Mouse (Mus musculus) cerebellum, postnatal 36 days (tissue): Measurements from ENCODE around the gene Smyd3.

Experiments used
- DNase-seq, 2 experiments: peaks; one replicate each; pipeline ENCODE4 v3.0.0; 2021 to 2022; ENCODE audit warnings: mixed read lengths in 2 of 2

Gene Smyd3

DNA sequence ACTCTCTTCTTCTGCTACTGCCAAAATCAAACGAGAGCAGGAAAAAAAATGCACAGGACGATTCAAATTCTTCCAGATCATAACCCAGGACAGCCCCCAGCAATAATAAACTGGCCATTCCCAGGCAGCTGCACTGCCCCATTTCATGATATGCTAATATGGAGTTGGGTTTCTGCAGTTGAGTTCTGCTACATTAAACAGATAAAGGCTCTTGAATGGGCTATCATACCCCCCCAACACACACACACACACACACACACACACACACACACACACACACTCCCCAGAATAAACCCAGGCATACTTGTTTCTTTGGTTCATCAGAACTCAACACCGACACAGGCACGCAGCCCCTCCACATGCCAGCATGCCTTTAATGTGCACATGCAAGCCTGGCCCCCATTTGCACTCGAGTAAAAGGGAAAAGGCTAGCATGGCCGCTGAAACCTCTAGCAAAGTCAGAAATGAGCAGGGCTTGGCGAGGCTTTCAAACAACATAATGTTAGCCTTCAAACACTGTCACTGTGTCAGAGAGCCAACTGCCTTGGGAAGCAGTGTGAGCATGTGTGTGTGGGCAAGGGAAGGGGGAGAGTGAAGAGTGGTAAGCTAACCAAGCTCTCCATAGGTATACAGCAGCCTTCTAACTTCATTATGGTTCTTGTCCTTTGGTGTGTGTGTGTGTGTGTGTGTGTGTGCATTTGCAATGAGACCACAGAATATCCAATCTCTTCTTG is 513.5 kb downstream of the Smyd3 start:
- no peak for DNase-seq

DNA sequence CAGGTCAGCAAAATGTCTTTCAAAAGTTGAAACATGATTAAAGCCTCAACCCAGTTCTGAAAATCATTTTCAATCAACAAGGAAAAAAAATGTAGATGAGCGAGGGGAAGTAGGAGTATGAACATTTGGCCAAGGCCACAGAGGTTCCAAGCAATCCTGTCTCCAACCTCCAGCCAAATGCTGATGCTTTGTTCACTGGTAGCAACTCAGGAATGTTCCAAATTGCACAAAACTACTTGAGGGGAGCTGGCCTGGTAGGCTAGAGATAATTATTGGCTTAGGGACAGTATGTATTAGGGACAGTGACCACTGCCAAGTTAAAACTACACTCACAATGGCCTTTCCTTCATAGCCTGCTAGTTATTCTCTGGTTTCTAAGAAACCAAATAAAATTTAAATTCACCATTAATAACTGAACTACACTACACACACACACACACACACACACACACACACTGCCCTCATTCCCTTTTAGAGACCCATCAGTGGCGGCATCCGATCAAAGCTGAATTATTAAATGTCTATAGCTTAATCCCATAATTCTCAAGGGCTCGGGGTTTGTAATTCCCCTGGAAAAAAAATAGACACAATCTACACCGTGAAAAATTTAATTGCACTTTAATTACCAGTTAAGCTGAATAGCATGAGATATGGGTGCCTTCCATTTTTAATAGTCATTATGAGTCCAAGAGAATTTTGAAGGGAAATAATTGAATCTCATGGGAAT is 514.3 kb downstream of the Smyd3 start:
- no peak for DNase-seq

DNA sequence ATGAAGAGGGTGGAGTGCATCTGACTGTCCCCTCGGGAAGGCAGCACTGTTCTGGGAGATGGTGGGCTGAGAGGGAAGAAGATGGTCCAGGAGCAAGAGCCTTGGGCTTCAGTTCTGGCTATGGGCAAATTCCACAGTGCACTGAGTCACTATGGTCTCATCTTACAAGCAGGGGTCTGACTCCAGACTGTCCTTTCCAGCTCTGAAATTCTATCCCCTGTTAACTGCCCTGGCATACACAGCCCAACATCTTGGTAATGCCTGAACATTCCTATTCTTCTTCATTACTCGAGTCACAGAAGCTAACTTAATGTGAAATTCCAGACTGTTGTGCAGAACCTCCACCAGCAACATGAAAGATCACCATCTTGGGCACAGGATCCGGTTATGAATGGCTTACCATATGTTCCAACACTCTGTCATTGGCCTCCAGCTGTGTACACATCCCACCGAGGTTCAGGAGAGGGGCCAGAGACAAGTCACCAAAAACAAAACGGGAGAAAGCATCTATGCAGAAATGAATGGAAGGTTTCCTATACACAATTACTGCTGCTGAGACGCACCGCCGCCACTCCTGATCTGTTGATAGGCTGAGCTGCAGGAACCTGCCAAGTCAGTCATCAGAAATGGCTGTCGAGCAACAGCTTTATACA is 517.8 kb downstream of the Smyd3 start:
- no peak for DNase-seq

DNA sequence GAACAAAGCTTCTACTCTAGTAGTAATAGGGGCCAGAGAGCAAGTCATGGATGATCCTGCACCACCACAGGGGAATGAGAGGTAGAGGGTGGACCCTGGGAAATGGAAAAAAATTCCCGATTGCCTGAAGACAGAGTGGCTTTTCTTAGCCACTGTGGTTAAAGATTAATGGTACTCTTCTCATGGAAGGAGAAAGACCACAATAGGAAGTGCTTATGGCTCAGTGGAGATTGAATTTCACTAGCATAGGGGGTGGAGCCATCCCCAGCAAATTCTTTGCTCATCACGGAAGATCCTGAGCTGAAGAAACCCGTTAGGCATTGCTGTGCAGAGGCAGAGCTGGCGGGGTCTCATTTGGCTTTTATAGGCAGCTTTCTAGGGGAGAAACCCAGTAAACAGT is 520.0 kb downstream of the Smyd3 start:
- DNase-seq, result no peak

DNA sequence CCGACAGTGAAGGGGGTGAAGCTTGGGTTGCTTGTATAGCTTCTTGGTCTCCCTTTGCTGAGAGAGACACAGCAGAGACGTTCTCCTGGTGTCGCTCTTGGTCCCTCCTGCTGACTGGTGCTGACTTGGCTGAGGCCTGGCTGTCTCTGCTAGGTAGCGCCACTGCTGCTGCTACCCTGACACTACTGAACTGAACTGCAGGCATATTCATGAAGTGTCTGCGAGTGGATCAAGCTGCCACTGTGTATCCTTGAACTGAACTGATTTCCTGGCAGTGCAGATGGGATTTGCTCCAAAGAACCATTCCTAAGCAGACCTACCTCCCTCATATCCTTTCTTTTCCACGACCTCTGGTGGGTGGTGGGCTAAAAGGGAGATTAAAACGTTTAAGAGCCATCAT is 523.6 kb downstream of the Smyd3 start:
- no peak for DNase-seq

DNA sequence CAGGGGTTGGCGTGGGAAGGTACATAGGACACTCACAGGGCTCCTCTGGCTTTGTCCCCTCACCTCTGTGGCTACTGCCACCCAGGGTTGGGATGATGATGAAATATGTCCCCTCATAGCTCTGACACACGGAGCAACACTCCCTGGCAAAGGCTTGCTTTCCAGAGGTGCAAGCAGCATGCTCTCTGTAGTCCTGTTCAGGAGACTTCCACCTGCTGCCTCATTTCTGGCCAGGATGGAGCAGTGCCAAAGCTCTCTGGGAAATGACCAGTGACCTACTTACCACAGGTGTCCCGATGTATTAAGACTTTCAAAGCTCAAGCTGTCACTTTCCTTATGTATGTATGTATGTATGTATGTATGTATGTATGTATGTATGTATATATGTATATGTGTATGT is 525.3 kb downstream of the Smyd3 start:
- DNase-seq, result peak; percentile 89 to 90

DNA sequence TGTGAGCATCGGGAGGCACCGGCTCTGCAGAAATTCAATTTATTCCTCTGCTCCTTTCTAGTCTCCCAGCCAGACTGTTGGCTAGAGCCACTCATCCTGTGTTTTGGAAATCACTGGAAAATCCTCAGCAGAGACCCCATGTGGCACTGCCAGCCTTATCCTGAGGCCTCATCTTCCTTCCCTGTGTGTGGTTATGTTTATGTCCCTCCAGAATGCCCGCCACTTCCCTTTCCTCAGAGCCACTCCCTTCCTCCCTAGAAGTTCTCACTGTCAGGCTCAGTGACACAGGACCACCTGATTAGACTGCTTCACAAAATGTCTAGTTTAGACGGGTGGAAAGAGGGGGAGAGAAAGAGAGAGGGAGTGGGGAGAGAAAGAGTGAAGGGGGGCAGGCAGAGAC is 526.4 kb downstream of the Smyd3 start:
- DNase-seq, result no peak

DNA sequence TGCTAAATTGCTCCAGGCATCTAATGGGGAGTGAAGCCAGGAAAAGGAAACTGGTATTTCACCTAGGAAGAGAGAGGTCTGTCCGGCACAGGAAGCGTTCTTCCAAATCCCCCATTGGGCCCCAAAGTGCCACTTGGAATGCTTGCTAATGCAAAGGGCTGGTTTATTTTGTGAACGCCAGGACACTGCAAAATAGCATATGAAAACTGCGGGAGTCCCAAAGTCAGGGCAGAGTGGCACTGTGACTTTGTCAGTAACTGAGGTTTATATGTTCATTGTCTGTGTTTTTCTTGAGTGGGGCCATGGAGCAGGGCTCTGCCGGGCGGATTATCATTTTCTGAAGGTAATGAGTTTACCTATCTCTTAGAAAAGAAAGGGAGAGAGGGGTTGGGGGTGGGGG is 526.8 kb downstream of the Smyd3 start:
- DNase-seq, result peak; percentile 42 to 56

DNA sequence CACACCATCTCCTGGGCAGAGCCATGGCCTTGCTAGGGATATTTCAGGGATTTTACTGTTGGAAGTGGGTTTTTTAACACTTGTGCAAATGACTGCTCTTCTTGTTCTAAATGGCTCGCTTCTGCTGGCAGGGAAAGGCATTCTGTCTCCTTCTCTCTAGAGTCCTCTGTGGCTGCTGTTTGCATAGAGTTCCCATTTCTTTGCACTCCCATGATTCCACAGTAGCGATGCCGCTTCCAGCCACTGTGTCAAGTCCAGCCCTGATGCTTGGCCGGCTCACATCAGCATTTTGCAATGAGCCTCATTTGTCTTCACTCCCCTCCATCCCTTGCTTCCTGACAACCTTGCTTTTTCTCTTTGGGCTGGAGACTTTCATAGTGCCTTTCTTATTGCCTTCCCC is 528.4 kb downstream of the Smyd3 start:
- no peak for DNase-seq

DNA sequence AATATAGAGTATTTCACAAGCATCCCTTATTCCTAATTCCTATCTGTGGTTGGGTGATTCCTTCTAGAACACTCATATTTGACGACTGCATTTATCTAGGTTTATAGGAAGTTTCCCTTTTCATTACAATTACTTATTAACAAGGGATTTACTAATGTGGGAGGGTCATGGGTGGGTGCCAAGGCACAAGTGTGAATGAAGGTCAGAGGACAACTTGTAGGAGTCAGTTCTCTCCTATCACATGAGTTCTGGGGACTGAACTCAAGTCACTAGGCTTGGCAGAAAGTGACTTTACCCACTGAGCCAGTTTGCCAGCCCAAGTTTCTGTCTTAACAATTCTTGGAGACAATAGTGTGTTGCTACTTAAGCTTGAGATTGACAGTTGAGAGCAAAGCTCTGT is 529.7 kb downstream of the Smyd3 start:
- no peak for DNase-seq

DNA sequence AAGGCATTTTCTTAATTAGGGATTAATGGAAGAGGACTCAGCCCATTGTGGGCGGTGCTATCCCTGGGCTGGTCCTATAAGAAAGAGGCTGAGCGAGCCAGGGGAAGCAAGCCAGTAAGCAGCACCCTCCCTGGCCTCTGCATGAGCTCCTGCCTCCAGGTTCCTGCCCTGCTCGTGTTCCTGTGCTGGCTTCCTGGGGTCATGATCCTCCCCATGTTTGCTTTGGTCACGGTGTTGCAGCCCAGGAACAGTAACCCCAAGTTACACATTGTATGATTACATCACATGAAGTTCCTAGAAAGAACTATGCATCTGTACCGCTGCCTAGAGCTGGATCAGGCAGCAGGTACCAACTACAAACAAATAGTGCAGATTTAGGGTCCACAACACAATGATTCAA is 536.2 kb downstream of the Smyd3 start:
- no peak for DNase-seq

DNA sequence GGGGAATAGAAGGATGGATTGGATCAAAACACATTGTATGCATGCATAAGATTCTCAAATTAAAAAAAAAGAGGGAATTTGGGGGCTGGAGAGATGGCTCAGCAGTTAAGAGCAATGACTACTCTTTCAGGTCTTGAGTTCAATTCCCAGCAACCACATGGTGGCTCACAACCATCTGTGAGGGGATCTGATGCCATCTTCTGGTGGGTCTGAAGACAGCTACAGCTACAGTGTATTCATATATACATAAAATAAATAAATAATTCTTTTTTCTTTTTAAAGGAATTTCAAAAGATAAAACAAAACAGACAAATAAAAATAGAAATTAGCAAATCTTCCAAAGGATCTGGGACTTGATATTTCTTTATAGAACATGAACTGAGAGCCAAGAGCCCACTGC is 537.7 kb downstream of the Smyd3 start:
- DNase-seq, result no peak

DNA sequence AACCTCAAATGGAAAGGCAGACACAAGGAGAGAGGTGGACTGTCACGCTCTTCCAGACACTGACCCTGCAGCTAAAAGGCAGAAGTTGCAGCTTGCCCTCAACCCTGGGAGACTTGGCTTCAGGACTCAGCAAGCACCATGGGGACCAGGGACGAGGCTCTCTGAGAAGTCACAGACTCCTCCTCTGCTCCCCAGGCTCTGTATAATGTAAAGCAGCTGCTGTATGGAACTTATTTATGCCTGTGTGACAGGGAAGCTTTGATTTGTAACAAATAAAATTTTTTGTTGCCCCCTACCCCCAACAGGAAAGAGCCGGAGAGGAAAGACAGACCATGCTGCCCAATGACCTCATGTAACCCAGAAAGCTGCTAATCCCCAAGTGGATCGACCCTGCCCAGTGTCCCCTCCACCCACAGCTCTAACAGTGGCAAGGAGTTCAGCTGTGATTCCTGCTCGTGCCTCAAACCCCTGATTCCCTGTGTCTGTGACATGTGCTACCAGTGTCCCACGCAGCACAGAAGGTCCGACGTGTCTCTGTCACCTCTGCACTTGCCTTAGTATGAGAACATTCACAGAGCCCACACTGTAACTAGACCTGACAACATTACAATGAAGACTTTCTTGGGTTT is 539.1 kb downstream of the Smyd3 start:
- no peak for DNase-seq

DNA sequence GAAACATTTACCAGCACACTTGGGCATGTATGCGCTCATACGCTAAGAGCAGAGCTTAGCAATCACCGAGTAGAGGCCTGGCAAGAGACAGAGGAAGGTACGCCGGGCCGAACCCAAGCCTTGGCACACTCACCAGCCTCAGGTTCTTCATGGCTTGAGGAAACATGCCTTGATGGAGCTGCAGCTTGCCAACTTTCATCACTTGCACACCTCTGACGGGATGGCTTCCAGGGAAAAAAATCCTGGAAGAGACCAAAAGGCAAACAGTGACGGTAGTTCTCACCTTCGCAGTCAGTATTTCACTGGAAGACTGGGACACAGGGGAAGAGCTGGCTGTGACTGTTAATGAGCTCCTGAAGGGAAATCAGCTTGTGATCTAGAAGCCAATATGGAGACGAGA is 545.8 kb downstream of the Smyd3 start:
- DNase-seq, result peak in 1 of 2 experiments; percentile 39

DNA sequence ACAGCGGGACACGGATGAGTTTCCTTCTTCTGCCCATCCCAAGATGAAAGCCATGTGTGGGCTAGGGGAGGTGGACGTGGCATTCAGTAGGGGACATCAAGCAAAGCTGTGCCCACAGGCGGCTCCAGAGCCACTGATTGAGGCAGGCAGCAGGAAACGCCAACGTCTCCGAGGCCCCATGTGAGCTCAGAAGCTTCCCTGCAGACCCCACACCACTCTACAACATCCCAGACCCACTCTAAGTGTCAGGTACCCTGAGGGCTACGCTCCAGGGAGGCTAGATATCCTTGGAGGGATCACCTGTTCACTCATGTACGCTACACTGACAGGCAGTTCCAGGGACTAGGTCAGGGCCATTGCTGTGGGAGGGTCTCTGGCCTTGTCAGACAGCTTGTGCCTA is 556.2 kb downstream of the Smyd3 start:
- DNase-seq, result no peak

DNA sequence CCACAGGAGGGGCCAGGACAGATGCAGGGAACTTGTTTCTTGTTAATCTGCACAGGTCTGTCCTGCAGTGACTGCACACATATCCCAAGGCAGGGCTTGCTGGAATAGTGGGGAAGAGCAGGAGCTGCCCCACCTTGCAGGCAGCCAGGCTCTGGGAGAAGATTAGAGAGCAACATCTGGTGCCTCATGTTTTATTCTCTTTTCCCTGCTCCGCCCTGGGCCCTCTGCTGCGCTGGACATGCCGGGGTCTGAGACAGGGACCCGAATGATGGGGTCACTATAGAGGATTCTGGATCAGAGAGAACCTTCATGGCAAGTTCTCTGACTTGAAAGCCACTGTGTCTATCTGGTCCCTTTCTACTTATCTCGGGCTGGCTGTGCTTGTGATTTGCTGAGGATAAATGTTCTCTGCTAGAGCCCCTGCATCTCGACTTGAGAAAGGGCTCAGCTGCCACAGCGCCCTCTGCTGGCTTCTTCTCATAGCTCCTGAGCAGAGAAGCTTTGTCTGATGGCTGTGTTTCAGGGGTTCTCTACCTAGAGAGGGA is 557.8 kb downstream of the Smyd3 start:
- peak; percentile 90 to 91 for DNase-seq

DNA sequence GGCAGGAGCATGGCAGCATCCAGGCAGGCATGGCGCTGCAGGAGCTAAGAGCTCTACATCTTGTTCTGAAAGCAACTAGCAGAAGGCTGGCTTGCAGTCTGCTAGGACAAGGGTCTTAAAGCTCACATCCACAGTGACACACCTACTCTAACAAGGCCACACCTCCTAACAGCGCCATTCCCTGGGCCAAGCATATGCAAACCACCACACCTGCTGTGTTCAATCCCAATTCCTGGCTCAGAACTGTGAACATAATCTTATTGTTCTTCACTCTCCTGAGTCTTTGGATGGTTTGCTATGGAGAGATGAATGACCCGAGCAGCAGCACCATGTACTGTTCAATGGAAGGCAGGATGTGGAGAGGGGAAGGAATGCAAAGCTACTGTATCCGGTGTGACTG is 559.2 kb downstream of the Smyd3 start:
- no peak for DNase-seq

DNA sequence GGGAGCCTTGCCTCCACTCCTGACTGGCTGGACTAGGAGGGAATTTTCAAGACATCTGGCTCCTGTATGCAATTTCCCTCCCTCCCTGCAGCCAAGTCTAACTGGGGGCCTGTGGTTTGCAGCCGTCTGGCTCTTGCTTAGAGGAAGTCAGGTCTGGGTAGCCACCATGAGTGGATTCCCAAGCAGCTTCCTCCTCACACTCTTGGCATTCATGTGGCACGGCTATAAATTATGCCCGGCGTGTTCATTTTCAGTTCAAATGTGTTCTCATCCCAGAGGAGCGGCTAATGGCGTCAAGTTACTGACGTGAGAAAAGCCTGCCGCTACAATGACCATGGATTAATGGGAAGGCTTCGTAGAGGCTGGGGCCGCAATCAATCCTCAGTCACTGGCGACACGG is 564.9 kb downstream of the Smyd3 start:
- DNase-seq, result no peak

DNA sequence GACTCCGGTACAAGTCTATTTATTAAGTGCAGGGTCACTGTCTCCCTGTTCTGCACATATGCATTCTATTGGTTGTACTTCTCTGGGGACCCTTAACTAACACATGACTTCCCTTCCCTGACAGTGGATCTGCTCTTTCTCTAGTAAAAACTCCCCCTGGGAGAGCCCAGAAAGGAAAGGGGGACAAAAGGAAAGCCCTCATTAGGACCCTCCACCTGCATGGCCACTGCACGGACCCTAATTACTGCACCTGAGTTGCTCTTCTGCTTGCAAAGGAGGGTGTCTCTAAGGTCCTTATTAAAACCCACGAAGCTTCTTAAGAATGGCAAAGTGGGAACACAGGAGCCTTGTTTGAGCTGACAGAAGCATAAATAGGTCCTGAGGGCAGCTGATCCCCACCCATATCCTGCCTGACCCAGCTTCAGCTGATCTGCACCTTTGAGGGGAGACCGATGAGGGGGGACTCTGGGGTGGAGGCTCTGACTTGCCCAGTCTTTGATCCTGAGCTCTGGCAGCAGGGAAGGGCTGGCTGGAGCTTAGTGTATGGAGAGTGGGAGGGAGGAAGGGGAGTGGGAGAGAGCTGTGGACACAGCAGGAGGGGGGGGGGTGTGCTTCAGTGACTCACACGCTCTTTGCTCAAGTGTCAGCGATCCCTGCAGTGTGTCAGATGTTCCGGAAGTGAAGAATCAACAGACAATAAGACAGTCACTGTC is 575.4 kb downstream of the Smyd3 start:
- no peak for DNase-seq

DNA sequence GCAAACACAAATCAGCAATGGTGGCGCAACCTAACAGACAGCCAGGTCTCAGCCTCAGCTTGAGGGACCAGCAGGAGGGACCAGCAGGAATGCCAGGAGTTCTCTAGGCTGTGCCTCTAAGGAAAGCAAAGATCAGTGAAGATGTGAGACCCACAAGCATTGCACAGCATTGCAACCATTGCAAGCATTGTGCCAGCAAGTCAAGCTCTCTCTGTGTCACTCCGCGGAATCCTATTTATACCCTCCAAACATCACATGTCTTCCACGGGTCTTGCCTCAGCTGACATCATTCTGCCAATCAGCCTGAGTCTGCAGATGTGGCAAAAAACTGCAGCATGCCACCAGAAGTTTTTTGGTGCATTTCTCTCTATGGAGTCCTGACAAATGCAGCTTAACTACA is 577.5 kb downstream of the Smyd3 start:
- DNase-seq, result no peak

DNA sequence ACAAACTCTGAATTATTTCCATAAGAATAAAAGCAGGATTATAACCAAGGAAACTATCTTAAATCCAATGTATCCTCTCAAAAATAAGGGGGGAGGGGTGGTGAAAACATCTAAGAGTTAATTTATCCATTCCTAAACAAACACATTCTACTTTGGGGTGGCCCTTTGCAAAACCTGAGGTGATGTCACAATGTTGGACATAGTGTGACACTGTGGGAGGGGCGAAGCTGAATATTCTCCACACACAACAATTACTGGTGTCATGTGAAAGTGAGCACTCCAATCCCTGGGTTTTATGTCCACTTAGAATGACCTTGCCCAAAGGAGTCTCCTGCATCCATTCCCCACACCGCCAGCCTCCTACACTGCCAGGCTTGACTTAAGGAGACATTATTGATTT is 580.9 kb downstream of the Smyd3 start:
- DNase-seq, result no peak

DNA sequence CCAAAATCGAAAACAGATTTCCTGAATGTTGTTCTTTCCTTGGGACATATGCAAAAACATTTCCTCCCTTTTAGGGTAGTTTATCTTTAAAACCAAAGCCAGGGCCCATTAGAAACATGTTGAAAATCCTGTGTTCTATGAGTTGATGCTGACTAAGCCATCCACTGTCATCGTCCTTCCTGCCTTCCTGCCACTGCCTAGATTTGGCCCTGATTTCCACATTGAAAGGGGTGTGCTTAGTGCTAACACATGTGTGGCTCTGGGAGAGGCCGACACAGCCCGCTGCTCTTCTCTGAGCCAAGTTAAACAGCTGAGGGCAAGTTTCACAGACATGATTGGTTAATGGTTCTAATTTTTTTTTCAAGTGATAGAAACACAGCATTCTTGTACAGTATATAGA is 581.4 kb downstream of the Smyd3 start:
- DNase-seq, result no peak
